Mouse (Mus musculus) T-helper 2 cell (primary cell): ENCODE data around the gene Gm20777.
"Not testable (repeated sequence)": the region's sequence is repeated elsewhere in the genome, so short reads cannot be mapped to it uniquely, and the experiment has no call there.

Experiments used
- in situ Hi-C: fragments of 300-600 bp; cut with MboI, MseI; formaldehyde crosslinking; loops from one replicate; pipeline ENCODE4 v1.15.1; 2025; ENCODE audit warnings: high pct_unique_total_duplicates

Gene Gm20777

GRCm38 (mm10) chrY:10752350-10752749 lies at the start of gene Gm20777:
TSS of gene Gm20777 (minus strand) at chrY:10752450.
- in situ Hi-C loops: not testable (repeated sequence)

GRCm38 (mm10) chrY:10709551-10709950 lies 42.7 kb downstream of the Gm20777 start:
- in situ Hi-C loops: not testable (repeated sequence)

GRCm38 (mm10) chrY:10708761-10709160 lies 43.5 kb downstream of the Gm20777 start:
- in situ Hi-C loops: not testable (repeated sequence)

- in situ Hi-C loops: not testable (repeated sequence)
Measured at GRCm38 (mm10) chrY:10708226-10708625, 44.0 kb downstream of the Gm20777 start.

GRCm38 (mm10) chrY:10706686-10707085 lies 45.6 kb downstream of the Gm20777 start:
- in situ Hi-C loops: not testable (repeated sequence)
